Mouse (Mus musculus): Measurements from ENCODE around the gene Zmat3. TPM values are rescaled to one million over a fixed set of nuclear protein-coding genes. Genes with fewer than 3 reads are reported as not detected.

The Zmat3 gene
- polyA plus RNA-seq, 1 experiment from 2014 or later: 6.3 TPM

- no peak overlapping the region for H3K4me3 ChIP-seq (ENCODE audit: low read depth, low read length)
- H3K9ac ChIP-seq (ENCODE audit: low read depth, low read length): no peak overlapping the region
- 84% methylated on average over 3 of the region's 3 CpGs for WGBS
- H3K27ac ChIP-seq (ENCODE audit: low read length): no peak overlapping the region
- H3K4me2 ChIP-seq (ENCODE audit: low read length): no peak overlapping the region
- no peaks in the 10 kb centered on the region for H3K9me3 ChIP-seq (replicated peaks; ENCODE audit: control insufficient read depth, low read length, poor library complexity, severe bottlenecking)
- no peaks in the 10 kb centered on the region for H3K36me3 ChIP-seq (ENCODE audit: control insufficient read depth, insufficient read depth, low read length)
- no peaks in the 10 kb centered on the region for H3K4me1 ChIP-seq (ENCODE audit: control insufficient read depth, insufficient read depth, low read length)
- ATAC-seq: no peak
- H3K27me3 ChIP-seq (ENCODE audit: control insufficient read depth, insufficient read depth, low read depth, low read length): no peaks in the 10 kb centered on the region
Measured at GRCm38 (mm10) chr3:32381556-32381955, 15.7 kb upstream of the Zmat3 start.

- no peak overlapping the region for H3K27ac ChIP-seq (ENCODE audit: low read length)
- H3K27me3 ChIP-seq (ENCODE audit: control insufficient read depth, insufficient read depth, low read depth, low read length): no peaks in the 10 kb centered on the region
- no peaks in the 10 kb centered on the region for H3K9me3 ChIP-seq (replicated peaks; ENCODE audit: control insufficient read depth, low read length, poor library complexity, severe bottlenecking)
- no peak overlapping the region for H3K4me3 ChIP-seq (ENCODE audit: low read depth, low read length)
- no peaks in the 10 kb centered on the region for H3K4me1 ChIP-seq (ENCODE audit: control insufficient read depth, insufficient read depth, low read length)
- 39% methylated on average over 2 of the region's 2 CpGs for WGBS
- no peaks in the 10 kb centered on the region for H3K36me3 ChIP-seq (ENCODE audit: control insufficient read depth, insufficient read depth, low read length)
- H3K9ac ChIP-seq (ENCODE audit: low read depth, low read length): no peak overlapping the region
- no peak overlapping the region for H3K4me2 ChIP-seq (ENCODE audit: low read length)
- ATAC-seq: no peak
Measured at GRCm38 (mm10) chr3:32379891-32380290, 14.1 kb upstream of the Zmat3 start.

DNA sequence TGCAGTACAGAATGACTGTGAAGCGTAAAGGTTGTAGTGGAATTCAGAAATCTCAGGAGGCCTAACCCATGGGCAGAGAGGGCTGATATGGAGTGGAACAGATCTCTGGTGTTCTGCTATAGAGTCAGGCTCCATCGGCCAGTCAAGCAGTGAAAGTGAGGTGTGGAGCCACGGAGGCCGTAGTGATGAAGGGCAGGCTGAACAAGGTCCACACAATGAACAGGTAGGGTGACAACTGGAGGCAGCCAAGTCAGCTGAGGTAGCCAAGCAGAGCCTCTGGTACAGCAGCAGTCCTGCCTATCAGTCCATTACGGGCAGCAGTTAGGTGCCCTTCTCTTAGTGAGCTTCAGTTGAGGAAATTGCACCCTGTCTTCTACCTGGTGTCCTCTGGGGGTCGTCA, 7.4 kb upstream of the Zmat3 start:
- Histone ChIP-seq H3K4me2 (ENCODE audit: low read length) (no peak overlapping the region), H3K4me1 (ENCODE audit: control insufficient read depth, insufficient read depth, low read length) (no peaks in the 10 kb centered on the region), H3K27me3 (ENCODE audit: control insufficient read depth, insufficient read depth, low read depth, low read length) (no peaks in the 10 kb centered on the region), H3K27ac (ENCODE audit: low read length) (no peak overlapping the region), H3K36me3 (ENCODE audit: control insufficient read depth, insufficient read depth, low read length) (no peaks in the 10 kb centered on the region), H3K9me3 (replicated peaks; ENCODE audit: control insufficient read depth, low read length, poor library complexity, severe bottlenecking) (no peaks in the 10 kb centered on the region), H3K4me3 (ENCODE audit: low read depth, low read length) (no peak overlapping the region), H3K9ac (ENCODE audit: low read depth, low read length) (no peak overlapping the region)
- no peak for ATAC-seq
- WGBS: 89% methylated on average over 6 of the region's 6 CpGs

DNA sequence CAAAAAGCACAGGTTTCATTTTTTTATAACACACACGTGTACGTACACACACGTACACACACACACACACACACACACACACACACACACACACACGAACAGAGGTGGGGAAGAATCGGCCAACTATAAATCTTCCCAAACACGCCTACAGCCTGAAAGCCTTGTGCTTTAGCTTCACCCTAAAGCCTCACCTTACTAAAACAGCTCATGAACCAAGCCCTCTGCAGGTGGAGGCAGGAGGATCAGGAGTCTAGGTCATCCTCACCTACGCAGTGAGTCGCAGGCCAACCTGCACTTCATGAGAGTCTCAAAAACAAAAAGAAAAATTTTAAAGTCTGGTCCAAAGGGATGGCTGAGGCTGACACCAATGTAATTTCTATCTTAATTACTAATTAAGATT, 6.7 kb upstream of the Zmat3 start:
- Histone ChIP-seq H3K4me3 (ENCODE audit: low read depth, low read length) (no peak overlapping the region), H3K9ac (ENCODE audit: low read depth, low read length) (no peak overlapping the region), H3K4me2 (ENCODE audit: low read length) (no peak overlapping the region), H3K27ac (ENCODE audit: low read length) (no peak overlapping the region), H3K27me3 (ENCODE audit: control insufficient read depth, insufficient read depth, low read depth, low read length) (no peaks in the 10 kb centered on the region), H3K4me1 (ENCODE audit: control insufficient read depth, insufficient read depth, low read length) (no peaks in the 10 kb centered on the region), H3K36me3 (ENCODE audit: control insufficient read depth, insufficient read depth, low read length) (no peaks in the 10 kb centered on the region), H3K9me3 (replicated peaks; ENCODE audit: control insufficient read depth, low read length, poor library complexity, severe bottlenecking) (no peaks in the 10 kb centered on the region)
- WGBS: 92% methylated on average over 8 of the region's 8 CpGs
- no peak for ATAC-seq

- no peaks in the 10 kb centered on the region for H3K9me3 ChIP-seq (replicated peaks; ENCODE audit: control insufficient read depth, low read length, poor library complexity, severe bottlenecking)
- no peak overlapping the region for H3K4me2 ChIP-seq (ENCODE audit: low read length)
- ATAC-seq: no peak
- H3K36me3 ChIP-seq (ENCODE audit: control insufficient read depth, insufficient read depth, low read length): no peaks in the 10 kb centered on the region
- H3K4me1 ChIP-seq (ENCODE audit: control insufficient read depth, insufficient read depth, low read length): no peaks in the 10 kb centered on the region
- H3K27ac ChIP-seq (ENCODE audit: low read length): no peak overlapping the region
- H3K27me3 ChIP-seq (ENCODE audit: control insufficient read depth, insufficient read depth, low read depth, low read length): no peaks in the 10 kb centered on the region
- H3K9ac ChIP-seq (ENCODE audit: low read depth, low read length): no peak overlapping the region
- H3K4me3 ChIP-seq (ENCODE audit: low read depth, low read length): no peak overlapping the region
- 78% methylated on average over 7 of the region's 7 CpGs for WGBS
Measured at GRCm38 (mm10) chr3:32371957-32372356, 6.1 kb upstream of the Zmat3 start.

- H3K27me3 ChIP-seq (ENCODE audit: control insufficient read depth, insufficient read depth, low read depth, low read length): no peaks in the 10 kb centered on the region
- 86% methylated on average over 1 of the region's 1 CpGs for WGBS
- no peaks in the 10 kb centered on the region for H3K36me3 ChIP-seq (ENCODE audit: control insufficient read depth, insufficient read depth, low read length)
- H3K9me3 ChIP-seq (replicated peaks; ENCODE audit: control insufficient read depth, low read length, poor library complexity, severe bottlenecking): no peaks in the 10 kb centered on the region
- H3K9ac ChIP-seq (ENCODE audit: low read depth, low read length): no peak overlapping the region
- no peak overlapping the region for H3K4me2 ChIP-seq (ENCODE audit: low read length)
- peaks cover 18% of the 10 kb centered on the region for H3K4me1 ChIP-seq (ENCODE audit: control insufficient read depth, insufficient read depth, low read length)
- ATAC-seq: no peak
- H3K27ac ChIP-seq (ENCODE audit: low read length): no peak overlapping the region
- no peak overlapping the region for H3K4me3 ChIP-seq (ENCODE audit: low read depth, low read length)
Measured at GRCm38 (mm10) chr3:32367516-32367915, 1.7 kb upstream of the Zmat3 start.

DNA sequence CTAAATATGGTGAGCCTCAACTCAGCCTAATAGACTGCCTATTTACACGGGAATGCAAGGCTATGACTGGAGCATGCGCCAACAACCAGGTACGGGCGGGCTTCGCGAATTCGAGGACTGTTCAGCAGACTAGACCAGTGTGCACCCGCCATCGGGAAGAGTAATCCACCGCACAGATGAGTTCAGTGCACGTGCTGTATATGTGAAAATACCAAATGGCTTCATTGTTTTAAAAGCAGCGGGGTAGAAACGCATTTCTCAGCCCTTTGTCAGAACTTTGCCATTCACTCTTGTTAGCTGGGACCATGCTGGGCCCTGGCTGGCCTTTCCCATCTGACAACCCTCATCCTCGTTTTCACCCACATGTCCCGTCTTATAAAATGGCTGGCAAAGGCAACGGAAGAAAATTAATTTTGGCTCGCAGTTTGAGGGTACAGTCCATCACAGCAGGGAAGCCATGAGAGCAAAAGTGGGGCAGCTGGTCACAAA, 476 bp upstream of the Zmat3 start:
- H3K4me3 ChIP-seq (ENCODE audit: low read depth, low read length): peak overlapping the region; percentile 97
- H3K4me1 ChIP-seq (ENCODE audit: control insufficient read depth, insufficient read depth, low read length): peaks cover 23% of the 10 kb centered on the region
- H3K27ac ChIP-seq (ENCODE audit: low read length): peak overlapping the region; percentile 95; the same call in 1 of the 2 replicates
- H3K9ac ChIP-seq (ENCODE audit: low read depth, low read length): peak overlapping the region; percentile 94
- WGBS: 52% methylated on average over 17 of the region's 17 CpGs
- no peaks in the 10 kb centered on the region for H3K9me3 ChIP-seq (replicated peaks; ENCODE audit: control insufficient read depth, low read length, poor library complexity, severe bottlenecking)
- no peaks in the 10 kb centered on the region for H3K36me3 ChIP-seq (ENCODE audit: control insufficient read depth, insufficient read depth, low read length)
- ATAC-seq: peak; percentile 65
- H3K27me3 ChIP-seq (ENCODE audit: control insufficient read depth, insufficient read depth, low read depth, low read length): no peaks in the 10 kb centered on the region
- peak overlapping the region; percentile 97 for H3K4me2 ChIP-seq (ENCODE audit: low read length)

DNA sequence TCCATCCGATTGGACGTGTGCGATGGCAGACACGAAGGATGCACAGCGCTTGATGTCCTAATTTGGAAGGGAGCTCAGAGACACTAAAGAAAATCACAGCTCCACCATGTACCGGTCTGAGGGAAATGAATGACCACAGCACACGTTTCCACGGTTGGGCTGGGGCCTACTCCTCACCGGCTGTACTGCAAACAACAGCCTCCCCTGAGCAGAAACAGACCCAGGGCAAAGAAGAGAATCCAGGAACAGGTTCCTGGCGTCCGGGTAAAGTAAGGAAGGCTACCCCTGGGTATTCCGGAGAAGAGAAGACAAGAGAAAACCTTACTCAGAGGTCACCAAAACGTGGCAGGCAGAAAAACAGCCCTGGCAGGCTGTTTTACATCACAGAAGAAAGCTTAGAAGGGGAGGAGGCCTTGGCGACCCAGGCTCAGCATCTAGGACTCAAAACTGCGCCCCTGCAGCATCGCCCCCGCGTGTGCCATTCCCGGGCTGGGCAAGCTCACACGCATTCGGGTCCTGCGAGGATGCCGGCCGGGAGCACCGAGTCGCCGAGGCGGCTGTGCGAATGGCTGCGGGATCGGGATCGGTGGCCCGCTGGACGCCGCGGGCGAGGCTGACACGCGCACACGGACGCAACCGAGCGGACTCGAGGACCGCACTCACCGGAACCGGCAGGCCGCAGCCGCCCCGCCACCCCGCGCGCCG, 821 bp downstream of the Zmat3 start:
- peak overlapping the region; percentile 95 for H3K27ac ChIP-seq (ENCODE audit: low read length)
- ATAC-seq: peak; percentile 81
- H3K4me3 ChIP-seq (ENCODE audit: low read depth, low read length): peak overlapping the region; percentile 97
- peak overlapping the region; percentile 94 for H3K9ac ChIP-seq (ENCODE audit: low read depth, low read length)
- no peaks in the 10 kb centered on the region for H3K27me3 ChIP-seq (ENCODE audit: control insufficient read depth, insufficient read depth, low read depth, low read length)
- no peaks in the 10 kb centered on the region for H3K36me3 ChIP-seq (ENCODE audit: control insufficient read depth, insufficient read depth, low read length)
- H3K9me3 ChIP-seq (replicated peaks; ENCODE audit: control insufficient read depth, low read length, poor library complexity, severe bottlenecking): no peaks in the 10 kb centered on the region
- under 1% methylated on average over 47 of the region's 54 CpGs for WGBS
- peak overlapping the region; percentile 97 for H3K4me2 ChIP-seq (ENCODE audit: low read length)
- peaks cover 31% of the 10 kb centered on the region for H3K4me1 ChIP-seq (ENCODE audit: control insufficient read depth, insufficient read depth, low read length)

DNA sequence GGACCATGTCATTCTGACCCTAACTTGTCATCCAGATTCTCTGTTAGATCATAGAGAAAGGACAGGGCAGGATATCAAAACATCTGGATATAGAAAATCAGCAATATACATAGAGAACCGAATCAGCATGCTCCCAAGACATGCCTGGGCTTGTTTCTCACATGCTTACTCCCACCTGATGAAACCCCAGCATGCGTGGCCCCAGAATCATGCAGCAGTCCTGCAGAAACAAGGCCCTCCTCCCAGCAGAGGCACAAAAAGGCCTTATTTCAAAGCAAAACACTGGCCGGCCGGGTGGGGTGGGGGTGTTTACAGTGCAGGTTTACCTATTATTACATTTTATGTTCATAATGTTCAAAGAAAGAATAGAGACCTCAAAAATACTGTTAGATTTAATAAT, 1.6 kb downstream of the Zmat3 start:
- Histone ChIP-seq H3K36me3 (ENCODE audit: control insufficient read depth, insufficient read depth, low read length) (no peaks in the 10 kb centered on the region), H3K4me3 (ENCODE audit: low read depth, low read length) (peak overlapping the region; percentile 97), H3K27me3 (ENCODE audit: control insufficient read depth, insufficient read depth, low read depth, low read length) (no peaks in the 10 kb centered on the region), H3K27ac (ENCODE audit: low read length) (peak overlapping the region; percentile 67; the same call in 1 of the 2 replicates), H3K4me2 (ENCODE audit: low read length) (peak overlapping the region; percentile 97), H3K9ac (ENCODE audit: low read depth, low read length) (peak overlapping the region; percentile 59), H3K4me1 (ENCODE audit: control insufficient read depth, insufficient read depth, low read length) (peaks cover 31% of the 10 kb centered on the region), H3K9me3 (replicated peaks; ENCODE audit: control insufficient read depth, low read length, poor library complexity, severe bottlenecking) (no peaks in the 10 kb centered on the region)
- no peak for ATAC-seq
- 34% methylated on average over 4 of the region's 4 CpGs for WGBS

Data from midbrain, embryonic 16.5 days (tissue).